Comparison of ENCODE assay signal across 11 mouse cellular contexts in the genomic region with DNA sequence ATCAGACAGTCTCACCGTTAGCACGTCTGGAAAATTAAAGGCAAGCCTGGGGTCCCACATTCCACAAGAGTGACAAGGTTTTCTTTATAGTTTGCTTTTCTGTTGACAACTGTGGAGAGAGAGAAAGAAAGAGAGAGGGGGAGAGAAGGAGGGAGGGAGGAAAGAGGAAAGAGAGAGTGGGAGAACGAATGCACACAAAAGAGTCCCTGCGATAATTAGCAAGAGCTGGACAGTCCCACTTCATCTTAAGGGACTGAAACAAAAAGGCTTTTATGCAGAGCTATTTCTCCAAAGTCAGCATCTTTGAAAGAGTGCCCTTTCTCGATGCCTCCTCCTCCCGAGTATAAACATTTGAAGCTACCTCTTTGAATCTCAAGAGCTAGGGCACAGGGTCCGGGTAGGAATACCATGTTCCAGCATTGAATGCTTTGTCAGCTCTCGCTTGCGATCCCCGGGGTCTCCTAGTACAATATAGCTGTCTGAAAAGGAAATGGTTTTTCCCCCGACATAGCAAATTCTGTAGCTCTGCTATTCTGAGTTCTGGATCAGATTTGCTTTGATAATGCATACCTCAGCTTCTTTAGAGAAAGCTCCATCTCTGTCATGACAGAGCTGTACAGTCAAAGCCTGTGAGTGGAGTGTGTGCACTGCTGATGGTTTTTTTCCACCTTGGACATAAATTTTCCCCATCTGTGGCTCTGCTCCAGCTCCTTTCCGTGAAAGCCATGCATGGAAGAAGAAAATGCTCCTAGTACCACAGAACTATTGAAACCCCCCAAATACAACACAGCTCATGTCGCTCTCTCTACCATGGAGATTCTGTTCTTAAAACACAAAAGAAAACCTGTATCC.
DNase-seq lines count a peak whose midpoint lies in the region; ATAC-seq and TF ChIP-seq lines count a peak whose summit lies in the region.
"Had no signal": no experiment of that assay in that cellular context is flagged by ENCODE, and none has a peak within 500 bp of the region (broad histone marks: within the 10 kb centered on the region; RNA-seq: fewer than 3 reads in every experiment).

No protein-coding gene starts in this region.

- peaks cover 9% of the 10 kb centered on the region for H3K4me1 ChIP-seq in embryonic facial prominence, embryonic 10.5 days
- H3K4me1 ChIP-seq in forebrain, postnatal 0 days (ENCODE audit: insufficient read depth) = no peaks in the 10 kb centered on the region
- peaks cover 3% of the 10 kb centered on the region; the same call in 1 of the 2 replicates for H3K4me1 ChIP-seq in midbrain, embryonic 16.5 days (ENCODE audit: control insufficient read depth, insufficient read depth, low read length)

- peak overlapping the region; percentile 30 for H3K4me2 ChIP-seq in forebrain, postnatal 0 days (ENCODE audit: low read depth)
- peak overlapping the region; percentile 22; the same call in 1 of the 2 replicates for H3K4me2 ChIP-seq in midbrain, embryonic 16.5 days (ENCODE audit: low read length)
- H3K4me2 ChIP-seq: limb, embryonic 15.5 days had no signal

- H3K4me3 ChIP-seq in embryonic facial prominence, embryonic 10.5 days = peak overlapping the region; percentile 6; the same call in 1 of the 2 replicates
- H3K4me3 ChIP-seq in forebrain, postnatal 0 days (ENCODE audit: low read depth, low read length) = no peak overlapping the region
- H3K4me3 ChIP-seq in midbrain, embryonic 16.5 days (ENCODE audit: low read depth, low read length) = no peak overlapping the region
- H3K4me3 ChIP-seq: limb, embryonic 15.5 days had no signal

- DNase-seq in frontal cortex, adult 2 months (ENCODE audit: extremely low spot score in 1 of 2, low spot score in 1 of 2) = no peak
- DNase-seq in embryonic facial prominence, embryonic 10.5 days (ENCODE audit: low spot score) = no peak
- peak; percentile 16 for DNase-seq in forebrain, postnatal 0 days
- no peak for DNase-seq in spleen, adult 12 weeks (ENCODE audit: low spot score)
- no peak for DNase-seq in kidney, postnatal 25 days

- TF ChIP-seq CTCF in forebrain, postnatal 0 days (IDR thresholded peaks at IDR 0.05; ENCODE audit: low read depth) = no peak

- H3K9me3 ChIP-seq in embryonic facial prominence, embryonic 10.5 days = no peaks in the 10 kb centered on the region
- H3K9me3 ChIP-seq in forebrain, postnatal 0 days (ENCODE audit: low read length) = no peaks in the 10 kb centered on the region
- H3K9me3 ChIP-seq in midbrain, embryonic 16.5 days (replicated peaks; ENCODE audit: control insufficient read depth, low read length, poor library complexity, severe bottlenecking) = no peaks in the 10 kb centered on the region
- H3K9me3 ChIP-seq: G1E; limb, embryonic 15.5 days had no signal

- ATAC-seq in frontal cortex, adult (ENCODE audit: low TSS enrichment) = 0 out of 2 replicates have a peak, but pooled peaks have one; percentile 41
- ATAC-seq in forebrain, postnatal 0 days = peak; percentile 48
- ATAC-seq in midbrain, embryonic 16.5 days = 0 out of 2 replicates have a peak, but pooled peaks have one; percentile 25
- no peak for ATAC-seq in CD4-positive, CD25-positive, alpha-beta regulatory T cell, adult 4 months
- ATAC-seq: activated CD4-positive, CD25-positive, alpha-beta regulatory T cell, adult 4 months had no signal

- H3K27ac ChIP-seq in embryonic facial prominence, embryonic 10.5 days (replicated peaks) = no peak overlapping the region
- no peak overlapping the region for H3K27ac ChIP-seq in forebrain, postnatal 0 days (ENCODE audit: low read depth, low read length)
- 0 out of 2 replicates have a peak overlapping the region, but pooled peaks have one; percentile 8 for H3K27ac ChIP-seq in midbrain, embryonic 16.5 days (ENCODE audit: low read length)
- H3K27ac ChIP-seq: limb, embryonic 15.5 days had no signal

- 0 out of 2 replicates have a peak overlapping the region, but pooled peaks have one; percentile 19 for H3K9ac ChIP-seq in forebrain, postnatal 0 days
- H3K9ac ChIP-seq in midbrain, embryonic 16.5 days (ENCODE audit: low read depth, low read length) = no peak overlapping the region
- H3K9ac ChIP-seq: limb, embryonic 15.5 days had no signal

- H3K36me3 ChIP-seq in embryonic facial prominence, embryonic 10.5 days (replicated peaks) = no peaks in the 10 kb centered on the region
- no peaks in the 10 kb centered on the region for H3K36me3 ChIP-seq in forebrain, postnatal 0 days (ENCODE audit: insufficient read depth)
- H3K36me3 ChIP-seq in midbrain, embryonic 16.5 days (ENCODE audit: control insufficient read depth, insufficient read depth, low read length) = no peaks in the 10 kb centered on the region
- H3K36me3 ChIP-seq: G1E; limb, embryonic 15.5 days had no signal

- WGBS in embryonic facial prominence, embryonic 10.5 days = 55% methylated on average over 13 of the region's 13 CpGs
- 14% methylated on average over 13 of the region's 13 CpGs for WGBS in forebrain, postnatal 0 days
- WGBS in midbrain, embryonic 16.5 days = 46% methylated on average over 13 of the region's 13 CpGs

- H3K27me3 ChIP-seq in embryonic facial prominence, embryonic 10.5 days (replicated peaks; ENCODE audit: low read depth, poor library complexity, severe bottlenecking) = no peaks in the 10 kb centered on the region
- no peaks in the 10 kb centered on the region for H3K27me3 ChIP-seq in forebrain, postnatal 0 days (ENCODE audit: insufficient read depth, low read length)
- H3K27me3 ChIP-seq in midbrain, embryonic 16.5 days (ENCODE audit: control insufficient read depth, insufficient read depth, low read depth, low read length) = no peaks in the 10 kb centered on the region
- H3K27me3 ChIP-seq: limb, embryonic 15.5 days had no signal
